Mouse (Mus musculus): ENCODE data around the gene Plekhh1. TPM values are rescaled to one million over a fixed set of nuclear protein-coding genes. Genes with fewer than 3 reads are reported as not detected.

Gene Plekhh1
- polyA plus RNA-seq, 1 experiment from 2014 or later: 4.3 TPM

DNA sequence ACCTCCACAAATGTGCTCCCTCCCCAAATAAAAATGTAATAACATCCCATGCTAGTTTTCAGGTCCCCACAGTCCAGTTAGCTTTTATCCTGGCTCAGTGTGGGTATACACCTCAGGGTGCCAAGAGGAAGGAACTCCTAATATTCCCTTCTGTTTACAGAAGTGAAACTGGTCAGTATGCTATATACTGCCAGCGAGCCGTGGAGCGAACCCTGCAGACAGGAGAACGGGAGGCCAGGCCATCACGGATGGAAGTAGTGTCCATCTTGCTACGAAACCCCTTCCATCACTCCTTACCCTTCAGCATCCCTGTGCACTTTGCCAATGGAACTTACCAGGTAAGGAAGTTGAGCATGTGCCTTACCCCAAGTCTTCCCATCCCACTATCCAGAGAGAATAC, 43.6 kb downstream of the Plekhh1 start:
- 93% methylated on average over 6 of the region's 6 CpGs for WGBS
- H3K9me3 ChIP-seq (ENCODE audit: control insufficient read depth, low read length): no peaks in the 10 kb centered on the region
- no peak overlapping the region for H3K27ac ChIP-seq (ENCODE audit: low read depth, low read length)
- ATAC-seq (ENCODE audit: low FRiP score) (no peak), DNase-seq (ENCODE audit: low spot score) (no peak)
- H3K27me3 ChIP-seq (ENCODE audit: control insufficient read depth, insufficient read depth, low read length): no peaks in the 10 kb centered on the region
- H3K4me1 ChIP-seq (replicated peaks; ENCODE audit: control insufficient read depth, insufficient read depth, low read length): no peaks in the 10 kb centered on the region
- H3K36me3 ChIP-seq (ENCODE audit: control insufficient read depth, insufficient read depth, low read length): no peaks in the 10 kb centered on the region
- H3K4me3 ChIP-seq (ENCODE audit: low read depth, low read length): no peak overlapping the region
- H3K4me2 ChIP-seq (replicated peaks; ENCODE audit: low read depth, low read length): no peak overlapping the region
- H3K9ac ChIP-seq (ENCODE audit: low read depth, low read length): no peak overlapping the region

- H3K9me3 ChIP-seq (ENCODE audit: control insufficient read depth, low read length): no peaks in the 10 kb centered on the region
- H3K27me3 ChIP-seq (ENCODE audit: control insufficient read depth, insufficient read depth, low read length): no peaks in the 10 kb centered on the region
- DNase-seq (ENCODE audit: low spot score) (no peak), ATAC-seq (ENCODE audit: low FRiP score) (no peak)
- H3K4me3 ChIP-seq (ENCODE audit: low read depth, low read length): no peak overlapping the region
- no peak overlapping the region for H3K4me2 ChIP-seq (replicated peaks; ENCODE audit: low read depth, low read length)
- WGBS: 89% methylated on average over 6 of the region's 6 CpGs
- H3K4me1 ChIP-seq (replicated peaks; ENCODE audit: control insufficient read depth, insufficient read depth, low read length): no peaks in the 10 kb centered on the region
- peaks cover 2% of the 10 kb centered on the region; the same call in 1 of the 2 replicates for H3K36me3 ChIP-seq (ENCODE audit: control insufficient read depth, insufficient read depth, low read length)
- H3K9ac ChIP-seq (ENCODE audit: low read depth, low read length): no peak overlapping the region
- H3K27ac ChIP-seq (ENCODE audit: low read depth, low read length): no peak overlapping the region
Measured at GRCm38 (mm10) chr12:79073362-79073761, 44.4 kb downstream of the Plekhh1 start.

GRCm38 (mm10) chr12:79089182-79089812, 60.3 kb downstream of the Plekhh1 start, which contains the start of gene Pigh:
Pigh (minus strand) TSS chr12:79089651.
- Histone ChIP-seq H3K27ac (ENCODE audit: low read depth, low read length) (no peak within 1 kb of the TSS; the same call in 1 of the 2 replicates), H3K4me1 (replicated peaks; ENCODE audit: control insufficient read depth, insufficient read depth, low read length) (no peaks in the 10 kb centered on the region; the same call in 1 of the 2 replicates), H3K4me3 (ENCODE audit: low read depth, low read length) (peak within 1 kb of the TSS; percentile 95), H3K9me3 (ENCODE audit: control insufficient read depth, low read length) (no peaks in the 10 kb centered on the region), H3K27me3 (ENCODE audit: control insufficient read depth, insufficient read depth, low read length) (no peaks in the 10 kb centered on the region), H3K36me3 (ENCODE audit: control insufficient read depth, insufficient read depth, low read length) (no peaks in the 10 kb centered on the region), H3K4me2 (replicated peaks; ENCODE audit: low read depth, low read length) (peak within 1 kb of the TSS; percentile 76), H3K9ac (ENCODE audit: low read depth, low read length) (peak within 1 kb of the TSS; percentile 95)
- DNase-seq (ENCODE audit: low spot score) (peak; percentile 90), ATAC-seq (ENCODE audit: low FRiP score) (peak; percentile 96)
- WGBS: 0% methylated on average over 38 of the region's 53 CpGs

DNA sequence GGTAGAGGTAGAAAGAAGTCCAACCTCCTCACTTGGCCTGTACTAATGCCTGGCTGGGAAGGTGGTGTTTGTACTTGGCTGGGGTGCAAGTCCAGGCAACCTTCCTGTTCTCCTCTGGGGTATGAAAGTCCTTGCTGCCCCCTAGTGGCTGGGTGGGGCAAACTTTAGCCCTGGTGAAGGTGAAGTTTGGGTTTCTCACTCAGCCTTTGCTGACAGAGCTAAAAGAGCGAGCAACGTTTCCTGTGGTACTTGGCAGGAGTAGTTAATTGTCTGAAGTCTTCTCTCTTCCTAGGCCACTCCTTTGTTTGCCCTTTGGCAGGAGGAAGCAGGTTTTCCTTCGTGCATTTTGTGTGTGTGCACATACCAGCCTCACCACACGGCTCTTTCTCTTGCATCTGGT, 63.6 kb downstream of the Plekhh1 start:
- H3K4me1 ChIP-seq (replicated peaks; ENCODE audit: control insufficient read depth, insufficient read depth, low read length): no peaks in the 10 kb centered on the region; the same call in 1 of the 2 replicates
- H3K4me3 ChIP-seq (ENCODE audit: low read depth, low read length): no peak overlapping the region
- H3K4me2 ChIP-seq (replicated peaks; ENCODE audit: low read depth, low read length): no peak overlapping the region
- H3K36me3 ChIP-seq (ENCODE audit: control insufficient read depth, insufficient read depth, low read length): no peaks in the 10 kb centered on the region
- DNase-seq (ENCODE audit: low spot score): peak; percentile 23
- no peaks in the 10 kb centered on the region for H3K9me3 ChIP-seq (ENCODE audit: control insufficient read depth, low read length)
- ATAC-seq (ENCODE audit: low FRiP score): no peak
- no peak overlapping the region for H3K9ac ChIP-seq (ENCODE audit: low read depth, low read length)
- no peak overlapping the region for H3K27ac ChIP-seq (ENCODE audit: low read depth, low read length)
- WGBS: 66% methylated on average over 4 of the region's 4 CpGs
- H3K27me3 ChIP-seq (ENCODE audit: control insufficient read depth, insufficient read depth, low read length): no peaks in the 10 kb centered on the region

- H3K4me3 ChIP-seq (ENCODE audit: low read depth, low read length): no peak overlapping the region
- no peaks in the 10 kb centered on the region for H3K27me3 ChIP-seq (ENCODE audit: control insufficient read depth, insufficient read depth, low read length)
- WGBS: 54% methylated on average over 3 of the region's 3 CpGs
- DNase-seq (ENCODE audit: low spot score): peak; percentile 63
- H3K4me2 ChIP-seq (replicated peaks; ENCODE audit: low read depth, low read length): no peak overlapping the region
- H3K9ac ChIP-seq (ENCODE audit: low read depth, low read length): no peak overlapping the region
- no peak for ATAC-seq (ENCODE audit: low FRiP score)
- H3K36me3 ChIP-seq (ENCODE audit: control insufficient read depth, insufficient read depth, low read length): no peaks in the 10 kb centered on the region
- no peaks in the 10 kb centered on the region for H3K9me3 ChIP-seq (ENCODE audit: control insufficient read depth, low read length)
- no peak overlapping the region for H3K27ac ChIP-seq (ENCODE audit: low read depth, low read length)
- H3K4me1 ChIP-seq (replicated peaks; ENCODE audit: control insufficient read depth, insufficient read depth, low read length): no peaks in the 10 kb centered on the region
Measured at GRCm38 (mm10) chr12:79097106-79097752, 68.3 kb downstream of the Plekhh1 start.

DNA sequence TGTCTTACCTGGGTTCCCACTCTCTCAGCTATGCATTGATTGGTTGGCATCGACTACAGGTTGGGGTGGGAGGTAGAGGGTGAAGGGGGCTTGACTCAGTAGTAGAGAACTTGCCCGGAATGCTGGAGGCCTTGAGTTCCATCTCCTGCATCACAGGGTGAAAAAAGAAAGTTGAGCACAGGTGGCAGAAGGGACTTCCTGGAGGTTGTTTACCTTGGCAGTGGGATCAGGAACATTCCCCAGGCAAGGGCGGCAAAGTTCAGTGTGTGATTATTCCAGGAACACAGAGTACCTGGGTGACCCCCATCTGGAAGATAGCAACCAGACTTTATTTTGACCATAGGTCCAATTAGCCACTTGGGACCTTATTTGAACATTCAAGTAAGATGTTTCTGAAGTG, 74.8 kb downstream of the Plekhh1 start:
- H3K4me3 ChIP-seq (ENCODE audit: low read depth, low read length): no peak overlapping the region
- no peaks in the 10 kb centered on the region for H3K9me3 ChIP-seq (ENCODE audit: control insufficient read depth, low read length)
- no peak overlapping the region for H3K4me2 ChIP-seq (replicated peaks; ENCODE audit: low read depth, low read length)
- H3K4me1 ChIP-seq (replicated peaks; ENCODE audit: control insufficient read depth, insufficient read depth, low read length): no peaks in the 10 kb centered on the region
- DNase-seq (ENCODE audit: low spot score) (no peak), ATAC-seq (ENCODE audit: low FRiP score) (no peak)
- H3K27ac ChIP-seq (ENCODE audit: low read depth, low read length): no peak overlapping the region
- no peaks in the 10 kb centered on the region for H3K36me3 ChIP-seq (ENCODE audit: control insufficient read depth, insufficient read depth, low read length)
- H3K27me3 ChIP-seq (ENCODE audit: control insufficient read depth, insufficient read depth, low read length): no peaks in the 10 kb centered on the region
- H3K9ac ChIP-seq (ENCODE audit: low read depth, low read length): no peak overlapping the region
- WGBS: 86% methylated on average over 3 of the region's 3 CpGs

DNA sequence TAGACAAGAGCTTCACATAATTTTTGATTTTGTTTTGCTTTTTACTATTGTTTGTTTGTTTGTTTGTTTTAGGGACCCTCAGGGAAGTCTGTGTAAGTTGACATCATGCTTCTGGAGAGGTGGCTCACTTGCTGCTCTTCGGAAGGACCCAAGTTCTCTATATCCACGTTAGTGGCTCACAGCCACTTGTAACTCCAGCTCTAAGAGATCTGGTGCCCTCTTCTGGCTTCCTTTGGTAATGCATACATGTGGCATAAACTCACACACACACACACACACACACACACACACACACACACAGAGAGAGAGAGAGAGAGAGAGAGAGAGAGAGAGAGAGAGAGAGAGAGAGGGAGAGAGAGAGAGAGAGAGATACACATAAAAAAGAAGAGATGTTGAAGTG, 75.6 kb downstream of the Plekhh1 start:
- Histone ChIP-seq H3K27ac (ENCODE audit: low read depth, low read length) (no peak overlapping the region), H3K9ac (ENCODE audit: low read depth, low read length) (no peak overlapping the region), H3K36me3 (ENCODE audit: control insufficient read depth, insufficient read depth, low read length) (no peaks in the 10 kb centered on the region), H3K4me1 (replicated peaks; ENCODE audit: control insufficient read depth, insufficient read depth, low read length) (no peaks in the 10 kb centered on the region), H3K4me2 (replicated peaks; ENCODE audit: low read depth, low read length) (no peak overlapping the region), H3K27me3 (ENCODE audit: control insufficient read depth, insufficient read depth, low read length) (no peaks in the 10 kb centered on the region), H3K4me3 (ENCODE audit: low read depth, low read length) (no peak overlapping the region), H3K9me3 (ENCODE audit: control insufficient read depth, low read length) (no peaks in the 10 kb centered on the region)
- WGBS: 73% methylated on average over 2 of the region's 2 CpGs
- ATAC-seq (ENCODE audit: low FRiP score) (no peak), DNase-seq (ENCODE audit: low spot score) (no peak)

DNA sequence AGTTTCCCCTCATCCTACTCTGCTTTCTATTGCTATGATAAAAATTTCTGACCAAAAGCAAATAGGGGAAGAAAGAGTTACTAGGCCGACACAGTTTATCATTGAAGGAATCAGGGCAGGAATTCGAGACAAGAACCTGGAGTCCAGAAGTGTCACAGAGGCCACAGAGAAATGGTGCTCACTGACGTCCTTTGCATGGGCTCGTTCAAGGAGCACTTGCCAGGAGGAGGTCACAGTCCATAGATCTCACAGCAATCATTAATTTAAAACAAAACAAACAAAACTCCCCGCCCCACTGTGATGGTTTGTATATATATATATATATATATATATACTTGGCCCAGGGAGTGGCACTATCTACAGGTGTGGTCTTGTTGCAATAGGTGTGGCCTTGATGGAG, 76.3 kb downstream of the Plekhh1 start:
- no peaks in the 10 kb centered on the region for H3K27me3 ChIP-seq (ENCODE audit: control insufficient read depth, insufficient read depth, low read length)
- WGBS: 87% methylated on average over 5 of the region's 5 CpGs
- no peaks in the 10 kb centered on the region for H3K36me3 ChIP-seq (ENCODE audit: control insufficient read depth, insufficient read depth, low read length)
- ATAC-seq (ENCODE audit: low FRiP score) (no peak), DNase-seq (ENCODE audit: low spot score) (no peak)
- no peak overlapping the region for H3K27ac ChIP-seq (ENCODE audit: low read depth, low read length)
- H3K9ac ChIP-seq (ENCODE audit: low read depth, low read length): no peak overlapping the region
- H3K4me1 ChIP-seq (replicated peaks; ENCODE audit: control insufficient read depth, insufficient read depth, low read length): no peaks in the 10 kb centered on the region
- H3K9me3 ChIP-seq (ENCODE audit: control insufficient read depth, low read length): no peaks in the 10 kb centered on the region
- H3K4me2 ChIP-seq (replicated peaks; ENCODE audit: low read depth, low read length): no peak overlapping the region
- H3K4me3 ChIP-seq (ENCODE audit: low read depth, low read length): no peak overlapping the region

DNA sequence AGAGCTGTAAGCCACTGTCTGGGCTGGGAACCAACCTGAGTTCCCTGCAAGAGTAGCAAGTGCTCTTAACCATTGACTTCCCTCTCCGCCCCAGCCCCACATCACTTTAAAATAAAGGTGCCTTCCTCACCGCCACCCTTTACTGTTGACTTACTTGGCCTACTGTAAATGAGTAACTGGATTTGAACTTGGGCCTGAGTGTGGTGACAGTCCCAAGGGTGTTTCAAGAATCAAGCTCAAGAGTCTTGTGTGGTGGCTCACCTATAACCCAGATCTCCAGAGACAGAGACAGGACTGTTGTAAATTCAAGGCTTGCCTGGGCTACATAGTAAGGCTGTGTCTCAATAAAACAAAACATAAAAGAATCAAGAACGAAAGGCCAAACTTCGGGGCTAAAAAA, 90.0 kb downstream of the Plekhh1 start:
- Histone ChIP-seq H3K27ac (ENCODE audit: low read depth, low read length) (no peak overlapping the region), H3K27me3 (ENCODE audit: control insufficient read depth, insufficient read depth, low read length) (no peaks in the 10 kb centered on the region), H3K4me1 (replicated peaks; ENCODE audit: control insufficient read depth, insufficient read depth, low read length) (no peaks in the 10 kb centered on the region), H3K36me3 (ENCODE audit: control insufficient read depth, insufficient read depth, low read length) (no peaks in the 10 kb centered on the region), H3K4me3 (ENCODE audit: low read depth, low read length) (no peak overlapping the region), H3K9me3 (ENCODE audit: control insufficient read depth, low read length) (no peaks in the 10 kb centered on the region), H3K9ac (ENCODE audit: low read depth, low read length) (no peak overlapping the region), H3K4me2 (replicated peaks; ENCODE audit: low read depth, low read length) (no peak overlapping the region)
- ATAC-seq (ENCODE audit: low FRiP score): no peak
- WGBS: 85% methylated on average over 4 of the region's 4 CpGs
- DNase-seq (ENCODE audit: low spot score): no peak
